Mouse (Mus musculus): Measurements from ENCODE around the gene Sik3. TPM values are rescaled to one million over a fixed set of nuclear protein-coding genes. Genes with fewer than 3 reads are reported as not detected.

Sik3 gene
- 10.0 TPM for polyA plus RNA-seq (2014; fragmentation: Illumina TruSeq; extraction: RNeasy Lipid Tissue Mini Kit (QIAGEN cat#74804); ENCODE audit: insufficient read depth, low read depth, low replicate concordance)

GRCm38 (mm10) chr9:46012091-46013008 is at the start of gene Sik3, which contains the start of gene Pafah1b2:
Sik3 (plus strand) TSS chr9:46012820.
Pafah1b2 (minus strand) TSS chr9:46012690.

GRCm38 (mm10) chr9:46228491-46228890 is 215.9 kb downstream of the Sik3 start, which contains the start of gene Apoa1:
Apoa1 (plus strand) TSS chr9:46228580.

GRCm38 (mm10) chr9:46235596-46235648 is 222.8 kb downstream of the Sik3 start, which contains the start of gene Apoc3:
Apoc3 (minus strand) TSS chr9:46235636.

GRCm38 (mm10) chr9:46240526-46241153 is 228.0 kb downstream of the Sik3 start, which contains the start of gene Apoa4:
Apoa4 (plus strand) TSS chr9:46240696.

GRCm38 (mm10) chr9:46268343-46268873 is 255.8 kb downstream of the Sik3 start, which contains the start of gene Apoa5:
Apoa5 (plus strand) TSS chr9:46268633.

GRCm38 (mm10) chr9:46272677-46273454 is 260.2 kb downstream of the Sik3 start, which contains the start of gene Zpr1:
Zpr1 (plus strand) TSS chr9:46273064.

Other genes with a start within 250 kb of the Sik3 start
- gene Cep164, start 184.1 kb upstream of the Sik3 start, polyA plus RNA-seq (2014; fragmentation: Illumina TruSeq; extraction: RNeasy Lipid Tissue Mini Kit (QIAGEN cat#74804); ENCODE audit: insufficient read depth, low read depth, low replicate concordance), result 5.6 TPM
- gene Bace1, start 174.2 kb upstream of the Sik3 start, polyA plus RNA-seq (2014; fragmentation: Illumina TruSeq; extraction: RNeasy Lipid Tissue Mini Kit (QIAGEN cat#74804); ENCODE audit: insufficient read depth, low read depth, low replicate concordance), result 5.6 TPM
- gene Pcsk7, start 106.3 kb upstream of the Sik3 start, polyA plus RNA-seq (2014; fragmentation: Illumina TruSeq; extraction: RNeasy Lipid Tissue Mini Kit (QIAGEN cat#74804); ENCODE audit: insufficient read depth, low read depth, low replicate concordance), result 12.0 TPM
- gene Rnf214, start 105.9 kb upstream of the Sik3 start, polyA plus RNA-seq (2014; fragmentation: Illumina TruSeq; extraction: RNeasy Lipid Tissue Mini Kit (QIAGEN cat#74804); ENCODE audit: insufficient read depth, low read depth, low replicate concordance), result 5.5 TPM
- gene Tagln, start 76.8 kb upstream of the Sik3 start, polyA plus RNA-seq (2014; fragmentation: Illumina TruSeq; extraction: RNeasy Lipid Tissue Mini Kit (QIAGEN cat#74804); ENCODE audit: insufficient read depth, low read depth, low replicate concordance), result 358 TPM
- gene Sidt2, start 57.6 kb upstream of the Sik3 start, polyA plus RNA-seq (2014; fragmentation: Illumina TruSeq; extraction: RNeasy Lipid Tissue Mini Kit (QIAGEN cat#74804); ENCODE audit: insufficient read depth, low read depth, low replicate concordance), result 27.1 TPM
- 26.8 TPM for gene Pafah1b2, start 130 bp upstream of the Sik3 start, polyA plus RNA-seq (2014; fragmentation: Illumina TruSeq; extraction: RNeasy Lipid Tissue Mini Kit (QIAGEN cat#74804); ENCODE audit: insufficient read depth, low read depth, low replicate concordance)
- 0.80 TPM for gene Apoa1, start 215.8 kb downstream of the Sik3 start, polyA plus RNA-seq (2014; fragmentation: Illumina TruSeq; extraction: RNeasy Lipid Tissue Mini Kit (QIAGEN cat#74804); ENCODE audit: insufficient read depth, low read depth, low replicate concordance)
- 1.3 TPM for gene Apoc3, start 222.8 kb downstream of the Sik3 start, polyA plus RNA-seq (2014; fragmentation: Illumina TruSeq; extraction: RNeasy Lipid Tissue Mini Kit (QIAGEN cat#74804); ENCODE audit: insufficient read depth, low read depth, low replicate concordance)
- gene Apoa4, start 227.9 kb downstream of the Sik3 start, polyA plus RNA-seq (2014; fragmentation: Illumina TruSeq; extraction: RNeasy Lipid Tissue Mini Kit (QIAGEN cat#74804); ENCODE audit: insufficient read depth, low read depth, low replicate concordance), result not detected

Measured in lung, adult 10 weeks (tissue).